Mouse (Mus musculus): Measurements from ENCODE around the gene Rbm17.
A peak's percentile ranks its signal among the peaks of the same experiment; 100 is the strongest.
"Not testable (repeated sequence)": the region's sequence is repeated elsewhere in the genome, so short reads cannot be mapped to it uniquely, and the experiment has no call there.

The Rbm17 gene

GRCm38 (mm10) chr2:11604053-11604452 lies at the start of gene Rbm17:
Rbm17 (minus strand) TSS chr2:11604153.
- no peak for DNase-seq

- DNase-seq, result no peak
Observed at GRCm38 (mm10) chr2:11653330-11653729, 49.4 kb upstream of the Rbm17 start.

GRCm38 (mm10) chr2:11652780-11653179 lies 48.8 kb upstream of the Rbm17 start:
- DNase-seq, result no peak

- DNase-seq, result no peak
Observed at GRCm38 (mm10) chr2:11652196-11652595, 48.2 kb upstream of the Rbm17 start.

DNA sequence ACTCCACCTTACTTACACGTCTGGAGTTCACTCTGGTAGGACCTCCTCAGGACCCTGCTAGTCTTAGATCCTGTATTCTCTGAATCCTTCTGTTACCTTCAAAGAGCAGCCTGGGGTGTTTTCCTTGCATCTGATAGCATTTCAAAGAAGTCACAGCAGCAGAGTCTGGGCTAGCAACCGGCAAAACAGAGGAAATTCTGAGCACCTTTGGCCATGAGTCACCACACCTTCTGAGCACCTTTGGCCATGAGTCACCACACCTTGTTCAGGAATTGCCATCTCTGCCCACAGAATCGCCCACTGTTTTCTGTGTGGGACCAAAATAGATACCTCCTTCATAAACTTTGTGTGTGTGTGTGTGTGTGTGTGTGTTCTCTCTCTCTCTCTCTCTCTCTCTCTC lies 47.5 kb upstream of the Rbm17 start:
- no peak for DNase-seq

GRCm38 (mm10) chr2:11645297-11645696 lies 41.3 kb upstream of the Rbm17 start:
- no peak for DNase-seq

GRCm38 (mm10) chr2:11644057-11644456 lies 40.1 kb upstream of the Rbm17 start:
- DNase-seq, result no peak

- DNase-seq, result no peak
Observed at GRCm38 (mm10) chr2:11642451-11642941, 38.5 kb upstream of the Rbm17 start, which contains the start of gene Il2ra. Il2ra (plus strand) TSS chr2:11642807.

GRCm38 (mm10) chr2:11637115-11637514 lies 33.2 kb upstream of the Rbm17 start:
- DNase-seq, result no peak

- no peak for DNase-seq
Observed at GRCm38 (mm10) chr2:11636138-11636480, 32.2 kb upstream of the Rbm17 start.

DNA sequence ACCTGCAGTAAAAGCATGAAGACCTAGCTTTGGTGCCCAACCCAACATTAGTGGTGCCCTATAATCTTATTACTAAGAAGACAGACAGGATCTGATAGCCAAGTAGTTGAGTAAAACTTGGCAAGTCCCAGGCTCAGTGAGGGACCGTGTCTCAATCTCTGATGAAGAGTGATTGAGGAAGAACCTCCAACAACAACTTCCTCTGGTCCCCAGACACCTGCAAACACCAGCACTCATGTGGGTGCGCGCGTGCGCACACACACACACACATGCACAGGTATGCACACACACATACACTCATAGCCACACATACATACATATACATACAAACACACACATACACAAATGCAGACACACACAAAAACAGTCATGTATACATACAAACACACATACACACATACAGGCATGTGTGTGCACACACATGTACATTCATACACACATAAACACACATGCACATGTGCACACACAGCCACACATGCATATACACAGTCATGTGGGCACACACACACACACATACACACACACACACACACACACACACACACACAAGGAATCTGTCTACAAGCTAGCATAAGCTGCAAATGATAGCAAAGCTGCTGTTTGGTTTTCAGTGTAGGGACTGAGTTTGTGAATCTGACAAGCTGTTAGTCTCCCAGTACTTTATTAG lies 31.7 kb upstream of the Rbm17 start:
- DNase-seq, result no peak

DNA sequence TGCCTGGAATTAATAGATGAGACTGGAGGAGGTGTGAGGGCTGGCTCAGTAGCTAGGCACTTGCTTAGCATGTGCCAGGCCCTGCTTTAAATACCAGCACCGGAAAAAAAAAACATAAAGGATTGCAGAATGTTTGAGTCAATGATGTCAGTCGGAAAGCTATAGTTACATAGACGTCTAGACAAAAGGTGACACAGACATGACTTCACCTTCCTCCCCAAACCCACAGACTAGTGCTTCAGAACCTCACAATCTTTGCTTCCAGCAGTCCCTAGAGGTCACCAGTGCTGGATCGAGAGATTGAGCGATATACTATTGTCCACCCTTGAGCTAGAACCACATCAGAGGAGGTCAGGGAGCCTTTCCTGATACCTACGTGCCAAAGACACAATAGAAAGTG lies 31.1 kb upstream of the Rbm17 start:
- DNase-seq, result no peak

- no peak for DNase-seq
Observed at GRCm38 (mm10) chr2:11625890-11626289, 21.9 kb upstream of the Rbm17 start, which contains the start of gene Gm17490. Gm17490 (minus strand) TSS chr2:11626264.

GRCm38 (mm10) chr2:11623726-11624125 lies 19.8 kb upstream of the Rbm17 start:
- DNase-seq, result no peak

GRCm38 (mm10) chr2:11623173-11623572 lies 19.2 kb upstream of the Rbm17 start:
- no peak for DNase-seq

GRCm38 (mm10) chr2:11619598-11619997 lies 15.6 kb upstream of the Rbm17 start:
- no peak for DNase-seq

GRCm38 (mm10) chr2:11616846-11617245 lies 12.9 kb upstream of the Rbm17 start:
- DNase-seq, result no peak

DNA sequence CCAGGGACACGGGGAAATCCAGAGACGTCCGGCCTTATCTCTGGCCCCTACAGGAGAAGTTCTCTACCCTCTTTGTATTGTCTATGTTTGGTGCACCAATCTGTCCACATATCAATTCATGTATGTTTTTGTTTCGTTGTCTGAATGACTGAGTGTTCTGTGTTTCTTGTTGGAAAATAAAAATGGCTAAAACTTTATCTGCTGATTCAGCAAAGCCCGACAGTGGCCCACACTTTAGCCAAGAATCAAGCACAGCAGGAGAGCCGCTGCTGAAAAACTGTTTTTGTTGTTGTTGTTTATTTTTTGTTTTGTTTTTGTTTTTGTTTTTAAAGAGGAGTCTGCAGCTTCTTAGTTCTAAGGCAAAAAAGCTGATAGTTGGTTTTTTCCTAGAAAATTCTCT lies 9.0 kb upstream of the Rbm17 start:
- DNase-seq, result not testable (repeated sequence)

DNA sequence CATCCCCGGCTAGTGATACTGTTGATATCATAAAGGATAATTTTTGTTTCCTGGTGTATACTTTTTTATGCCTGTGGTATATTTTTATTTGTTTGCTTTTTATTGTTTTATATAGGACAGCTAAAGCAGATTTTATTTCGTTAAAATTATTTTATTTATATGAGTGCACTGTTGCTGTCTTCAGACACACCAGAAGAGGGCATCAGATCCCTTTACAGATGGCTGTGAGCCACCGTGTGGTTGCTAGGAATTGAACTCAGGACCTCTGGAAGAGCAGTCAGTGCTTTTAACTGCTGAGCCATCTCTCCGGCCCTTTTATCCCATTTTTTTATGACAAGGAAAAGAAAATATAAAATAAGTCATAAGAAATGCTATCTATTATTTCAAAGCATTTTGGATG lies 2.8 kb upstream of the Rbm17 start:
- not testable (repeated sequence) for DNase-seq

DNA sequence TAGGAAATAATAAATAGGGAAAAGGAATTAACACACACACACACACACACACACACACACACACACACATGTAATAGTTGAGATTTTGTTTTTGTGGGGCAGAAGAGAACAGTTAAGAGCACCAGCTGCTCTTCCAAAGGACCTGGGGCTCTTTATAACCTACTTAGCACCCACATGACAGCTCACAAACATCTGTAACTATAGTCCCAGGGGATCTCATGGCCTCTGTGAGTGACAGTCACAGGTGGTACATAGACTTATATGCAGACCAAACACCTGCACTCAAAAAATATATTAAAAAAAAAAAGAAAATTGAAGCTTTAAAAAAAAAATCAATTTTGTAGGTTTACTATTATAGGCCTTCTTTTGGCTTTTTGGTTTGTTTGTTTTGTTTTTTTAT lies 958 bp upstream of the Rbm17 start:
- DNase-seq, result no peak

GRCm38 (mm10) chr2:11602506-11603489 lies 1.2 kb downstream of the Rbm17 start:
- DNase-seq, result peak; percentile 95

- DNase-seq, result no peak
Observed at GRCm38 (mm10) chr2:11601795-11602194, 2.2 kb downstream of the Rbm17 start.

DNA sequence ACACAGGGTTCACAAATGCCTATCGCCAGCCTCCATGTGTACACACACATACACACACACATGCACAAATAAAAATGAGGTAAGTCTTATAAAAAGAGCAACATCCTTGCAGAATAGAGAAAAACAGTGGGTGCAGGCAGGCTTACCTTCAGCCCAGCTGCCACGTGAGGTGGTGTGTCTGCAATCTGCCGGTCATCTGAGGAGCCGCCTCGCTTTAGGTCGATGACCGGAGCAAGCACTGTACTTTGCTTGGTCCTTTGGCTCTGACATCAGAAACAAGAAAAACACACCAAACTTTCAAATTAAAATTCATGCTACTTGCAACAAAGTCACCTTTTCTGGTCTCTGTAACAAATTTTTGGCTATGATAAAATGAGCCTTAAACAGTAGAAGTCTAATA lies 6.0 kb downstream of the Rbm17 start:
- peak; percentile 15 for DNase-seq

DNA sequence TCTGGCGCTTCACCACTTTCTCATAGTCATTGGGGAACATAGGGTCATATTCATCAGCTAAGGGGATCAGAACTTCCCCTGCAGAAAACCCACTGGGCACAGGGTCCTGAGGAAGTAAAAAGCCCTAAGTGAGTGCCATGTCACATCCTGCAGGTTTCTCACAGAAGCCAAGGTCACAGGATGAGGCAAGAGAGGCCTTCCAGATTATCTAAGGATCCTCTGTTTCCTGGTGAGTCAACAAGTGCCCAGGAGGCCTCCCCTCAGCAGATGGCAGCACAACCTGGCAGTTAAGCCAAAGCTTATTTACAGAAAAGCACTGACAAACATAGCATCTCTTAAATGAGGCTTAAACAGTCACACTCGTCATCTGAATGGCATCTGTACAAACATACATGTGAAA lies 7.3 kb downstream of the Rbm17 start:
- DNase-seq, result no peak
